Mouse (Mus musculus): Measurements from ENCODE around the gene Dlgap4.

Gene Dlgap4

DNA sequence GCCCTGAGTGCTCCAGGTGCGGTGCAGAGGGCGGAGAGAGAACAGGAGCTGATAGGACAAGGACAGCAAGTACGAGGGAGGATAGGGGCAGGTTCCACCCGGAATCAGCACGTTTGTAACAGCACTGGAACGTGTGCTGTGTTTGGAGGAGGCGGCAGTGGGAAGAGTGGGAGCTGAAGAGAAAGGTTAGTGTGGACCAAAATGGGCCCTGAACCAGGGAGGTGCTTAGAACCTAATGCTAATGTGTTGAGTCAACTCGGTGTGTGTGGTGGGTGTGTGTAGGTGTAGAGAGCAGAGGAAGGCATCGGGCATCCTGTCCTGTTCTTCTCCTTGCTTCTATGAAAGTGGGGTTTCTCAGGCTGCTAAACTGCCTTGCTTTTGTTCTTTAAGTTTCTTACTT, 127.8 kb downstream of the Dlgap4 start:
- DNase-seq (ENCODE audit: low spot score in 2 of 2) = peak in 1 of 2 experiments; percentile 61

DNA sequence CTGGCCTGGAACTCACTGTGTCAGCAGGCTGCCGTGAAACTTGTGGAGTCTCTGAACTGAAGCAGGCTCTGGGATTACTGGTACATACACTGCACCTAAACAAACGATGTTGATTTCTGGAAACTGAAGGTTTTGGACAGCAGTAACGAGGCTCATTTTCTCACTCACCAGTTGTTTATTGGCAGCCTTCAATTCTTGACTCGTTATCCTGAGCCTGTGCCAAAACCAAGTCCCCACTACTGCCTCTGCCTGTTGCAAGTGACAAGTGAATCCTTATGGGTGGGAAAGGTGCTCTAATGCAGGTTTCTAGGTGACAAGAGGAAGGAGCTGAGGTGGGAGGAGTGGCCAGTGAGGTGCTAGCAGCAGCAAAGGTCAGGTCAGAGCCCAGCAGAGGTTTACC, 128.5 kb downstream of the Dlgap4 start:
- DNase-seq (ENCODE audit: low spot score in 2 of 2) = no peak

DNA sequence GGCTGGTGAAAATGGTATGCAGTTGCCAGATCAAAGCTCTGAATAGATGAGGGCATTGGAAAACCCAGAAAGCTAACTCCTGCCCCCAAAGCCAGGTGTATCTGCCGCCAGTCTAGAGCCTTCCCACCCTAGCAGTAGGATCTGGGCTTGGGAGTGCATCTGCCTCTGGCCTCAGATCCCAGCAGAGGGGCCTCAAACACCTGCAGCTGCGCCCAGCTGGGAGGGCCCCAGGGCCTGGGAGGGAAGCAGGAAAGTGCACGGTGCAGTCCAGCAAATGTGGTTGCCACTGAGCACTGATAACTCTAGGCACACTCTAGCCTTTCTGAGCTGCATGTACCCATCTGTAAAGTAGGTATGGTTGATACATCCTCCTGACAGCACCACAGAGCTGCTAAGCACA, 129.7 kb downstream of the Dlgap4 start:
- no peak for DNase-seq (ENCODE audit: low spot score in 2 of 2)

DNA sequence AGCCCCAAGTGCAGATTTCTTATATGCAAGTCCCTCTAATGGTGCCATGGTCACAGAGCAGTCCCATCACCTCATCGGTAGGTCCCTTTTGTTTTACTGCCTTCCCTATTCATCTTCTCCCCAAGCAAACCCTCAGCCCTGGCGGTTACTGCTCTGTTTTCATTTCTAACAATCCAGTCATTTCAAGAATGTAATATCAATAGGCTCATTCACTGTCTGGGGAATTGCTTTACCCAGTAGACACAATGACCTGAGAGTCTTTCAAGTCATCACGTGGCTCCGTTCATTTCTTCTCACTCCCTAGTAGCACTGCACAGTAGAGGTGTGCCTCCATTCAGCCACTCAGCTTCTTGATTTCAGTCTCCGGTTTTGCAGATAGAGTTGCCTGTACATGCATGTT, 130.9 kb downstream of the Dlgap4 start:
- DNase-seq (ENCODE audit: low spot score in 2 of 2) = no peak

DNA sequence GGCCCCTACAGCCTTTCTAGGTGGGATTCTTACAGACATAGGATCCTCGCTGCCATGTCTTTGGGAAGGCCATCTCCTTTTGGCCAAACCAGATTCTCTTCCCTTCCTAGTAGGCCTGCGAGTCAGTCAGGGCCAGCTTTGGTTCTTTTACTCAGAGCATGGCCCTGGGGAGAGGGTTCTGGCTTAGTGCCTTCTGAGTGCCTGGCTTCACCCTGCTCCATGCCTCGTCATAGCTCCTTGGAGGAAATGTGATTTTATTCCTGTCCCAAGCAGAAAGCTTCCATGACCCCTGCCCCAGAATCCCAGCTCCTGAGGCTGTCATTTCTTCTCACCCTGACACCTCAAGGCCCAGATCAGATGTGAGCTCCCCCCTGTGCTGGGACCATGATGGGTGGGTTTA, 133.8 kb downstream of the Dlgap4 start:
- no peak for DNase-seq (ENCODE audit: low spot score in 2 of 2)

DNA sequence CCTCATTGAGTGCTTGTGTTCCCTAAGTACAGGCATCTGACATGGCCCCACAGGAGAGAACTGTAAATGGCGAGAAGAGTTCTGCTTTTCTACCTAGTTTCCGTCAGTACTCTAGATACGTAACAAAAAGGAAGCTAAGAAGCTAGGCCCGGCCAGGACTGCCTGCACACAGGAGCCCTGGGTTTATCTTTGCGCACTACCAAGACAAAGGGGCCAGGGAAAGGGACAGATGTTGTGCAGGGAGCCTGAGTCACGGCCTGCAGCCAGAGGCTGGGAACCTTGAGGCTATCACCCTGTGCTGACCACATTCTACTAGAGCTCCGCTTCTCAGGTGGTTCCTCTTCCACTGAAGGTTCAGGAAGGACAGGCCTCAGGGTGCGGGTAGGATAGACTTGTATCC, 136.2 kb downstream of the Dlgap4 start:
- DNase-seq (ENCODE audit: low spot score in 2 of 2) = no peak

DNA sequence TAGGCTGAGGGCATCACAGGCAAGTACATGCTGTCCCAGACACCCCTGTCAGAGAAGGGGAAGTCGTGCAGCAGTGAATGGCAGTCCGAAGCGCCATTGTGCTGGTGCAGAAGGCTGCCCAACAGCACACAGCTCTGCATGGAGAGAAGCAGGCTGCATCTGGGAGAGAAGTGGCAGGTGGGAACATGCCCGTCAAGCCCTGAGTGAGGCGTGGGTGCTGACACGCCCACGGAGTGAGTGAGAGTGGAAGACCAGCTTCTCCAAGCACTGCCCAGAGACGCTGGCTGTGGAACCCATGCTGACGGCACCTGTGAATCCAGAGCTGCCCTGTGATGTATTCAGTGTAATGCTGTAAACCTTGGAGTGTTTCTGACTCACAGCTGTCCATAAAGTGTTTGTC, 143.4 kb downstream of the Dlgap4 start:
- DNase-seq (ENCODE audit: low spot score in 2 of 2) = peak; percentile 60 to 63

DNA sequence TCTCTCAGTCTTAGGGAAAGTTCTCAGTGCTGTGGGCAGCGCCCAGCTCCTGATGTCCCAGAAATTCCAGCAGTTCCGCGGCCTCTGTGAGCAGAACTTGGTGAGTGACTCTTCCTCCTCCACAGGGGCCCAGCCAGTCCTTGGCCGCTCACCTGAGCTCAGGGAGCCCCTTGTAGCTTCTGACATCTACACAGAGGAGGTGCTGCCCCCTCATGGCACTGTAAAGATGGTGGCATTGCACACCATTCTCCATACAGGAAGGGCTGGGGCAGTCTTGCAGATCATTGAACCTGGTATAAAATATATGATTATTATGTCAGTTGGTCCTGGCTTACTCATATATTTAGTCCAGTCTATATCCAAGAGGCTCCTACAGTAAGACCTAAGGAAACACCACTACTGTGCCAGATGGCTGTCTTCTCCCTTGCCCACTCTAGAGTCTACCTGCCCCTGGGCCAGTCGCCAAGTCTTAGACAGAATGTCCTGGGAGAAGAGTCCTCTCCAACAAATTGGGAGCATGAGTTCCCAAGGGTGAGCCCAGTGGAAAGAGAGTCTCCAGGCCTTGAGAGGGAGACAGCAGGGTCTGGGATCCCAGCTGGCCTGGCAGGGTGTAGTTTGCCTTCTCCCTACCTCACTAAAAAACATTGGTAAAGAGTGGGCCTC, 147.5 kb downstream of the Dlgap4 start:
- DNase-seq (ENCODE audit: low spot score in 2 of 2) = no peak

DNA sequence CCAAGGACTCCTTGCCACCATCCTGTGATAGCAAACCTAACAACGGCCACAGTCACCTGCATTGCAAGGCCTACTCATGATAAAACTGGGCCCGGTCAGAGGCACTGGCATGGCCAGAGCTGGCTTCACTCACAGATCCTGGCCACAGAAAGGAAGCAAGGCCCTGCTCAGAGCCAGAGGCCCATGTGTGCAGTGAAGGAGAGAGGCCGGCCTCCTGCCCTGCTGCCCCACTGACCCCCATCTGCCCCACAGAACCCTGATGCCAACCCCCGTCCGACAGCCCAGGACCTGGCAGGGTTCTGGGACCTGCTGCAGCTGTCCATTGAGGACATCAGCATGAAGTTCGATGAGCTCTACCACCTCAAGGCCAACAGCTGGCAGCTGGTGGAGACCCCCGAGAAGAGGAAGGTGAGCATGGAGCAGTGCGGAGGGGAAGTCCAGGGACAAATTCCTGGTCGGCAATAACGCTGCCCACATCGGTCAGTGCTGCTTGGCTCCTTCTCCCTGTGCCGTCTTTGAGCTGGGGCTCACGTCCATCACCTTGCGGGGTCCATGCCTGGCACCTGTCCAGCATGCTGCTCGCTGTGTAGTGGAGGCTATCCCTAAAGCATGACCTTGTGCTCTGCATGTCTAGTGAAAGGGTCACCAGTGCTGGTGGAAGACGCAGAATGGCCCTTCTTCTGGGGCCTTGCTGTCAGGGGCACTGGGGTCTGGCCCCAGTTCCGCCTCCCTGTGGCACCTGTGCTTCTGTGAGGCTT, 148.2 kb downstream of the Dlgap4 start:
- DNase-seq (ENCODE audit: low spot score in 2 of 2) = no peak

DNA sequence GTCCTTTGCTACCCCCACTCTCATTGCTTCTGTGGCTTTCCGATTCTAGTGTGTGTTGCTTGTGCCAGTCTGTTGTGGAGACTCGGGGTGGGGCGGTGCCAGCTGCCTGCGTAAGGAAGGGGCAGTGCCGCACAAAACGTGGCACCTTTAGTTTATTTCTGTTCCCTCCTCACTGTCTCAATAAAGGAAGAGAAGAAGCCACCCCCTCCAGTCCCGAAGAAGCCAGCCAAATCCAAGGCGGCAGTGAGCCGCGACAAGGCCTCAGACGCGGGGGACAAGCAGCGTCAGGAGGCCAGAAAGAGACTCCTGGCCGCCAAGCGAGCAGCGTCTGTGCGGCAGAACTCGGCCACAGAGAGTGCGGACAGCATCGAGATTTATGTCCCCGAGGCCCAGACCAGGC, 149.0 kb downstream of the Dlgap4 start:
- DNase-seq (ENCODE audit: low spot score in 2 of 2) = peak in 1 of 2 experiments; percentile 53

DNA sequence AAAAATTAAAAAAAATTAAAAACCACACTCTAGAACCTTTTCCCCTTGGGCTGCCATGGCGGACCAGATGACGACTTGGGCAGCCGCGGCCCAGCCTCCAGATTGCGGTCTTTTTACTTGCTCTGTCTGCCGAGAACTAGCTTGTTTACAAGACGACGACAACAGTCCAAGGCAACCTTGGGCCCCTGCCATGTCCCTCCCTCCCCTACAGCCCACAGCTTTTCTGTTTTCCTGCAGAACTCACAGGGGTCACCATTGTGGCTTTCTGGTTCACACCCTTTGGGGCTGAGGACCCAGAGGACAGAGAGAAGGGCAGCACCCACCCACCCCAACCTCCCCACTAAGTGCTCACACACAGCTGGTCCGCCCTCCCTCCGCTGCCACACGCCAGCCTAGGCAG, 149.6 kb downstream of the Dlgap4 start:
- no peak for DNase-seq (ENCODE audit: low spot score in 2 of 2)

DNA sequence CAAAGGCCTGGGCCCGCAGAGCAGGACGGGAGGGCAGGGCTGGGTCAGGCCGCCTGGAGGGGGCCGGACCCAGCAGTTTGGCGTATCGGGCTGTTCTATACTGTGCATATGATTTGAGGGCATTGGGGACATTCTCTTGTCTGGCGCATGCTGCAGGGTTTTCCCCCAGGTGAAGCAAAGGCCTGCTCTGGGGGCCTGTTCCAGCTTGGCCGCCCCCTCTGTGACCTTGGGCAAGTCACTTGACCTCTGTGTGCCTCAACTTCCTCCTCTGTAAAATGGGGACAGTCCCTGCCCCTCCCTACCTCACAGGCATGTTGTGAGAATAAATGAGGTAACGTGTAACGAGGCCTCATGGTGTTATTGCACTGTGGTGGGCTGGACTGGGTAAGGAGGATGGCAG, 150.5 kb downstream of the Dlgap4 start:
- no peak for DNase-seq (ENCODE audit: low spot score in 2 of 2)

DNA sequence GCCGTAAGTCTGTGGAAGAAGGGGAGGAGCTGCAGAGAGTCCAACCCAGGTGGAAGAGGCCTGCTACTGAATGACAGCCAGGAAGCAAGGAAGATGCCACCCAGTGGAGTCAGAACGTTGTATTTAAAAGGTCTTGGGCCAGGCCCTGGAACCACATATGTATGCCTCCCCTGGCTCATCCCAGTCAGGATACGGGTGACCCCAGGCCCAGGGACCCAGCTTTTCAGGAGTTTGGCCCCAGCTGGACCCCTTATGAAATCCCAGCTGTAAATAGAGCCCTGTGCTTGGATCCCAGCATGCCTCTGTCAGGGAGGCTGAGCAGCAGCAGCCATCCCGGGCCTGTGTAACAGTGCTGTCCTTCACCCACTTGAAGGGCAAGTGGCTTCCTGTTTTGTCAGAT, 151.2 kb downstream of the Dlgap4 start:
- no peak for DNase-seq (ENCODE audit: low spot score in 2 of 2)

DNA sequence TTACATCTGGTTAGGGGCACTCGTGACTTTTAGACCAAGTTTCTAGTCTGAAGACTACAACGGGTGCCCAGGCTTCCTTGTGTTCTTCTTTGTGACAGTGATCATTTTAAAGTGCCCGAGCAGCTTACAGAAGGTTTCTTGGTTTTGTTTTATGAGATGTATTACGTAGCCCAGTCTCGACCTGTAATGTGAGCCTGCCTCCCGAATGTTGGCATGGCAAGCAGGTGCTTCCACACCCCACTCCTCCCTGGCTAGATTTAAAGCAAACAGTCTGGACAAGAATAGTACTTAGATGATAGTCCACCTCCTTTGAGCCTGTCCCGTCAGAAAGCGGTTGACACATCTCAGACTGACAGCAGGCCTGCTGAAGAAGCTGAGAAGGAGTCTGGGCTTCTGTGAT, 152.1 kb downstream of the Dlgap4 start:
- no peak for DNase-seq (ENCODE audit: low spot score in 2 of 2)

DNA sequence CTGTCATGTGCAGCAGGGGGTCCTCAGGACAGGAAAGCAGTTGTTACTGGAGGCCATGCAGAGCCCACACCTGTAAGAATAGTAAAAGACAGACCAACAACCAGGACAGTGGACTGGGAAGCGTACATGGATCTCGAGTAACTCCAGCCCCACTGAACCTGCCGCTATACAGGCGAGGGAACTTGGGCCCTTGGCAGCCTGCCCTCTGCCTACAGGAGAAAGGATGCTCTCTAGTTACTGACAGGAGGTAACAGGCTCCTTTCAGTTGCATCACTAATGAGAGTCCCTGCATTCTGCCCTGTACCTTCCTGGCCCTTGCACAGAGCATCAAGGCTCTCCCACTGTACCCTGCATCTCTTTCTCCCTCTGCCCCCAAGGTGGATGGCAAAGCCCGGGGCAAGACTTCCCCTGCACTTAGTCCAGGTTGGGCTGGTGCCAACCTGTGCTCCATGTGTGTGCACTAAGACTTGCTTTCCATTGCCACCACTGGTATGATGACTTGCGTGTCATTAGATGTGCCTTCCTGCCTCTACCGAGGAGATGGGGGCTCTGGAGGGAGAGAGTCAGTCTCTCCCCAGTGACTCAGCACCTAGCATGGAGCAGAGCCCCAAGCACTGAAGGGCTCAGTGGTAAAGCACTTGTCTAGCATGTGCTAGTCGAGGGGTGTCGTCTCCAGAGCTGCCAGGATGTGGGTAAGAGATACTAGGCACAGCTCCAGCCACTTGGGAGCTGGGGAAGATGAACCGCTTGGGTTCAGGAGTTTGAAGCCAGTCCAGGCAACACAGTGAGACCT, 152.9 kb downstream of the Dlgap4 start:
- DNase-seq (ENCODE audit: low spot score in 2 of 2) = no peak

DNA sequence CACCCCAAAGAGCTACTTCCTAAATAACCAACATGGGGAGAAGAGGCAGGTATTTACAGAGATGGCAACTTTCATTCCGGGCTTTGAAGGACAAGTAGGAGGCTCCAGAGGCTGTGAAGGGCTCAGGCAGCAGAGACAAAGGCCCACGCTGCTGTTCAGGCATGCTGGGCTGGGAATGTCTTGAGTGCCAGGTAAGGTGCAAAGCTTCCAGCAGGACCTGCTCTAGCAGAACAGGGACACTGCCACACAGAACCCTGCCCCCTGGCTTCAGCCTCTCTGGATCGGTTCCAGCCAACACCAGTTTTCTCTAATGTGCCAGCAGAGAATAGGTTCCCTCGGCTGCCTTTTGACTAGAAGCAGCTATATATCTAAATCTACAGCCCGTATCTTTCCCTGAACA, 153.6 kb downstream of the Dlgap4 start:
- DNase-seq (ENCODE audit: low spot score in 2 of 2) = no peak

DNA sequence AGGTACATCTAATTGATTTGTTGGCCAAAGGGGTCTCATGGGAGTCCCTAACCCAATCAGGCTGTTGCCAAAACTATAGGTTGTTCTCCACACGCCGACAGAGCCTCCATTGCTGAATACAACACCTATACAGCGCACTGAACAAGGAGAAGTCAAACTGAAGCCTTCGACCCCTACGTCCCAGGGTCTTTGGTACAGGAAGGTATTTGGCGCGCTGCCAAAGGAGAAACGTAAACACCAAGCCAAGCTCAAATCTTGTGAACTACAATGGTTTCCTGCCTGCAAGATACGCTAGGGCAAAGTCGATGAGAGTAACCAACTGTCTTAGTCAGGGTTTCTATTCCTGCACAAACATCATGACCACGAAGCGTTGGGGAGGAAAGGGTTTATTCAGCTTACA, 155.8 kb downstream of the Dlgap4 start:
- DNase-seq (ENCODE audit: low spot score in 2 of 2) = no peak

DNA sequence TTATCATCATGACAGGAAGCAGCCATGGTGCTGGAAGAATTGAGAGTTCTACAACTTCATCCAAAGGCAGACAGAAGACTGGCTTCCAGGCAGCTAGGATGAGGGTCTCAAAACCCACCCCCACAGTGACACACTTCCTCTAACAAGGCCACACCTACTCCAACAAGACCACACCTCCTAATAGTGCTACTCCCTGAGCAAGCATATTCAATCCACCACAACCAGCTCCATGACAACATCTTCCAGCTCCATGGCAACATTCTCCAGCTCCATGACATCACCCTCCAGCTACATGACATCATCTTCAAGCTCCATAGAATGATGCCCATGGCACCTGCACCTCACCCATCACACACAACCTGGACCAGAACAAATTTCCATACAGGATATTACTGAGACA, 160.0 kb downstream of the Dlgap4 start:
- DNase-seq (ENCODE audit: low spot score in 2 of 2) = no peak

DNA sequence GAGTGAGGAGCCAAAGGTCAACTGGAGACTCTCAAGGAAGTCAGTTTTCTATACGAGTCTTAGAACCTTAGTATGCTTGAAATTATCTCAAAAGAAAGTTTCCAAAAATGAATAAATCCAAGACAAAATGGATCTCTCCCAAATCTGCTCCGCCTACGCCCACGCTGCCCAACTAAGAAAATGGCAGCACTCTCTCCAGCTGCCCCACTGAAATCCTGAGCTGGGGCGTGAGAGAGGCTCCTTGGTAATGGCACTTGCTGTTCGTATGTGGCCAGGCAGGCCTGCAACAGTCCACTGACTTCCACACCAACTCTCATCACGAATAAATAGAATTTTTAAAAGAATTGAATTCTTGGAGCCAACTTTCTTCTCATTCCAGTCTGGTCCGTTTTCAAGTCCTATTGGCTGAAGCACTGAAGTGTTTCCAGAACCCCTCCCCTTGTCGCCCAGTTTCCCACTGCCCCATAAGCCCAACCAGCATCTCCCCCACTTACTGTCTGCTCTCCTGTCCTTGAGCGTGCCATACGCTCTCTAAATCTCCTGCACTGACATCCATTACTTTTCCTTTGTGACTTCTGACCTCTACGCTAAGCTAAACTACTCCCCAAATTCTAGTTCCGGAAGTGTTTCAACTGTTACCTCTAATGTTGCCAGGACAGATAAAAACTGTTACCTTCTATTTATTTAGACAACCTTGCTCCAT, 160.7 kb downstream of the Dlgap4 start:
- no peak for DNase-seq (ENCODE audit: low spot score in 2 of 2)

DNA sequence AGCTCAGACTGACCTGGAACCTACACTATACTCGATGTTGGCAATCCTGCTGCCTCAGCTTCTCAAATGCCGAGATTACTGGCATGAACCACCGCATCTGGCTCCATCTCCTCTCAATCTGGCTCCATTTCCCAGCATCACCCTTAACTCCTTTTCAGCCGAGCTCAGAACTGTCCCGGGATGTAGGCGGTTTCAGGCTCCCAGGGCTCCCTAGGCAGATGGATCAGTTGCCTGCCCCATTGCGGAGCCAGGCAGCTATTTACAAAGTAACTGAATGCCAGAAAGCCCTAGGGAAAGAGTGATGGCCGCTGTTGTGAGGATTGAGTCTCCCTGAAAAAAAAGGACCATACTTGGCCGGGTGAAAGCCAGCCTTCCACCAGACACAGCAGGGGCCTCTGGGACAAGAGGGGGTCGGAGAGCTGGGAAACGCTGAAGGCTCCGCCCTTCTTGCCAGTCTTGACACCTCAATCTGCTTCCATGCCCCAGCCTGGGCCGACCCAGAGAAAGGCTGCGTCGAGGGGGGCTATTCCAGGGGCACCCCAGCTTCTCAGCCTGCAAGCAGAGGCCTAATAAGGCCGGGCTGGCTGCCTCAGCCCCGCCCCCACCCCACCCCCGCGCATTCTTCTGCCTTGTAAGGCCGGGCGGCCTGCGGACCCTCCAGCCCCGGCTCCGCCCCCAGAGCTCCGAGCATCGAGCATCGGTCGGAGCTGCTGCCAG, 161.4 kb downstream of the Dlgap4 start, which contains the start of gene Myl9:
Gene Myl9, plus strand, starts transcription at position 683 of the 717 bp plus-strand sequence.
- DNase-seq (ENCODE audit: low spot score in 2 of 2) = no peak

Data from right cerebral cortex, postnatal 36 days (tissue).